Mouse (Mus musculus) MEL (cell line): ENCODE measurements around the gene Pou2f2.

Experiments used
- BHLHE40 ChIP-seq: IDR thresholded peaks from 2 replicates; pipeline ENCODE4 v1.6.1; 2012; ENCODE audit warnings: low read depth, mild to moderate bottlenecking, inconsistent platforms, low read length, improper control_type of control experiment, borderline replicate concordance
- CTCF ChIP-seq, 3 experiments: IDR thresholded peaks in 2 of 3; conservative IDR thresholded peaks in 1 of 3; 2 replicates each; pipeline ENCODE4 v1.5.1; 2011 to 2012; ENCODE audit warnings: low read length in 3 of 3, low read depth in 2 of 3, mild to moderate bottlenecking in 2 of 3, improper control_type of control experiment in 1 of 3, inconsistent platforms in 1 of 3, mixed read lengths in 1 of 3, moderate library complexity in 1 of 3; ENCODE audit not compliant: control insufficient read depth in 1 of 3, insufficient read depth in 1 of 3, poor library complexity in 1 of 3, severe bottlenecking in 1 of 3
- MAFK ChIP-seq: IDR thresholded peaks from 2 replicates; pipeline ENCODE4 v1.6.1; 2011; ENCODE audit warnings: low read depth, mild to moderate bottlenecking, low read length, improper control_type of control experiment, borderline replicate concordance
- MYC ChIP-seq: IDR thresholded peaks from 2 replicates; pipeline ENCODE4 v1.6.1; 2011; ENCODE audit warnings: low read depth, mild to moderate bottlenecking, low read length, improper control_type of control experiment, moderate library complexity
- POLR2A ChIP-seq, 2 experiments: IDR thresholded peaks; 2 replicates each; pipeline ENCODE4 v1.6.1; 2011 to 2012; ENCODE audit warnings: low read length in 2 of 2, mild to moderate bottlenecking in 2 of 2, control low read depth in 1 of 2, improper control_type of control experiment in 1 of 2, low read depth in 1 of 2, moderate library complexity in 1 of 2; ENCODE audit not compliant: control insufficient read depth in 1 of 2, insufficient read depth in 1 of 2, poor library complexity in 1 of 2
- USF1 ChIP-seq: IDR thresholded peaks from 2 replicates; pipeline ENCODE4 v1.6.1; 2014; ENCODE audit warnings: low read depth, mild to moderate bottlenecking, inconsistent platforms, low read length, improper control_type of control experiment, moderate library complexity
- ZKSCAN1 ChIP-seq: IDR thresholded peaks from 2 replicates; pipeline ENCODE4 v1.6.1; 2012; ENCODE audit warnings: low read depth, mild to moderate bottlenecking, inconsistent platforms, low read length, improper control_type of control experiment, moderate library complexity
- ZMIZ1 ChIP-seq: IDR thresholded peaks from 2 replicates; pipeline ENCODE4 v1.6.1; 2012; ENCODE audit warnings: low read depth, mild to moderate bottlenecking, inconsistent platforms, low read length, improper control_type of control experiment, moderate library complexity

DNA sequence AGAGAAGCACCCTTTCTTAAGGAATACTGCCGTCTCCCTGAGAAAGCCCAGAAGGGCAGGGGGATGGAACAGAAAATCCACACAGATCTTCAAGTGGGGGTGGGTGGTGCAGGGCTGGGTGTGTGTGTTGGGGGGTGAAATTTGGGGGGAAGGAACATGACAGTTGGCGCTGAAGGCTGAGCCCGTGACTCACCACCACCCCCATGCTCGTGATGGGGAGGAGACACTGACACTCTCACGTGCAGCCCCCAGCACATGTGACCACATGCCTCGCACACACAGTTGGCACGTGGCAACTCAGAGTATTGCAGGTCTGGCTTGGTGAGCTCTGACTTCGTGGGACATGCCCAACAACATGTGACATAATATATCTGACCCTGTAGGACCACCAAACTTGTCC lies 105.6 kb downstream of the Pou2f2 start:
- TF ChIP-seq POLR2A (IDR thresholded peaks at IDR 0.05; ENCODE audit: control insufficient read depth in 1 of 2, insufficient read depth in 1 of 2, low read depth in 1 of 2, low read length in 2 of 2, poor library complexity in 1 of 2) (no peak), ZKSCAN1 (no peak), USF1 (no peak), MYC (no peak), MAFK (no peak), CTCF (IDR thresholded peaks at IDR 0.05 in 2 of 3, conservative IDR thresholded peaks at IDR 0.05 in 1 of 3; ENCODE audit: control insufficient read depth in 1 of 3, insufficient read depth in 1 of 3, low read depth in 2 of 3, low read length in 3 of 3, poor library complexity in 1 of 3, severe bottlenecking in 1 of 3) (no peak), BHLHE40 (no peak), ZMIZ1 (no peak)
